Mouse (Mus musculus) liver, adult 2 months (tissue): ENCODE data around the gene Fuca1. TPM values are rescaled to one million over a fixed set of nuclear protein-coding genes. Genes with fewer than 3 reads are reported as not detected.

Experiments used
- DNase-seq: peaks from one replicate; pipeline ENCODE4 v3.0.0-alpha.2; 2011; ENCODE audit warnings: low read depth, low spot score; ENCODE audit errors: extremely low read depth
- H3K27ac ChIP-seq: fragments of 200-500 bp; replicated peaks from 2 replicates; pipeline ENCODE4 v1.5.1; 2012; ENCODE audit warnings: low read depth, mild to moderate bottlenecking, control low read depth, inconsistent platforms, low read length; ENCODE audit not compliant: insufficient read depth
- H3K27me3 ChIP-seq: fragments of 200-500 bp; 2 replicates; pipeline ENCODE4 v1.6.1; 2012; ENCODE audit warnings: mild to moderate bottlenecking, moderate library complexity, low read length, inconsistent platforms; ENCODE audit not compliant: control insufficient read depth, insufficient read depth
- H3K36me3 ChIP-seq: fragments of 200-500 bp; 2 replicates; pipeline ENCODE4 v1.6.1; 2012; ENCODE audit warnings: low read length, inconsistent platforms; ENCODE audit not compliant: control insufficient read depth, insufficient read depth
- H3K4me1 ChIP-seq: fragments of 200-500 bp; 2 replicates; pipeline ENCODE4 v1.6.1; 2011; ENCODE audit warnings: low read length; ENCODE audit not compliant: control insufficient read depth, insufficient read depth
- H3K4me3 ChIP-seq: fragments of 200-500 bp; 2 replicates; pipeline ENCODE4 v1.5.1; 2011; ENCODE audit warnings: low read depth, mild to moderate bottlenecking, control low read depth, low read length, moderate library complexity; ENCODE audit not compliant: insufficient read depth
- H3K79me2 ChIP-seq: fragments of 200-500 bp; 2 replicates; pipeline ENCODE4 v1.6.1; 2012; ENCODE audit warnings: inconsistent platforms, mild to moderate bottlenecking, low read length, moderate library complexity; ENCODE audit not compliant: control insufficient read depth, insufficient read depth
- H3K9ac ChIP-seq: fragments of 200-500 bp; 2 replicates; pipeline ENCODE4 v1.6.1; 2012; ENCODE audit warnings: low read depth, mild to moderate bottlenecking, control low read depth, inconsistent platforms, low read length
- CTCF ChIP-seq: fragments of 200-500 bp; IDR thresholded peaks from 2 replicates; pipeline ENCODE4 v1.5.1; 2011; ENCODE audit warnings: low read depth, low read length, control low read depth
- POLR2A ChIP-seq: fragments of 200-500 bp; IDR thresholded peaks from 2 replicates; pipeline ENCODE4 v1.6.1; 2011; ENCODE audit warnings: low read length, control low read depth; ENCODE audit not compliant: insufficient read depth; ENCODE audit errors: extremely low read depth
- WGBS: fragments of 180-500 bp; shearing (Covaris S2); methylation state at CpG from one replicate; pipeline ENCODE4 v1.1.7; 2018; 5-methylcytosine and 5-hydroxymethylcytosine counted together
- polyA plus RNA-seq: library from polyadenylated mRNA; depleted of rRNA; stranded (reverse); fragments of >200 nt; gene quantifications from 2 replicates; pipeline ENCODE4 v1.2.3, GENCODE M21; 2012
- total RNA-seq: library from RNA; depleted of rRNA; stranded (reverse); fragments of >200 nt; gene quantifications from 2 replicates; pipeline ENCODE4 v1.2.3, GENCODE M21; 2014

Gene Fuca1
- total and polyA plus RNA-seq, 2 experiments: 46.4 to 54.9 TPM

GRCm38 (mm10) chr4:135946278-135946658 lies 25.7 kb downstream of the Fuca1 start, which contains the start of gene Hmgcl:
Gene Hmgcl (plus strand): TSS chr4:135946448.
- peaks cover 8% of the 10 kb centered on the region; the same call in 1 of the 2 replicates for H3K79me2 ChIP-seq
- peak within 1 kb of the TSS; percentile 68 for H3K27ac ChIP-seq
- peaks cover 20% of the 10 kb centered on the region for H3K4me1 ChIP-seq
- peak within 1 kb of the TSS; percentile 85 for H3K9ac ChIP-seq
- peak within 1 kb of the TSS; percentile 61 for H3K4me3 ChIP-seq
- DNase-seq: peak; percentile 77
- TF ChIP-seq POLR2A (peak; percentile 94), CTCF (no peak)
- under 1% methylated on average over 23 of the region's 23 CpGs for WGBS
- H3K36me3 ChIP-seq: no peaks in the 10 kb centered on the region; the same call in 1 of the 2 replicates
- no peaks in the 10 kb centered on the region for H3K27me3 ChIP-seq

DNA sequence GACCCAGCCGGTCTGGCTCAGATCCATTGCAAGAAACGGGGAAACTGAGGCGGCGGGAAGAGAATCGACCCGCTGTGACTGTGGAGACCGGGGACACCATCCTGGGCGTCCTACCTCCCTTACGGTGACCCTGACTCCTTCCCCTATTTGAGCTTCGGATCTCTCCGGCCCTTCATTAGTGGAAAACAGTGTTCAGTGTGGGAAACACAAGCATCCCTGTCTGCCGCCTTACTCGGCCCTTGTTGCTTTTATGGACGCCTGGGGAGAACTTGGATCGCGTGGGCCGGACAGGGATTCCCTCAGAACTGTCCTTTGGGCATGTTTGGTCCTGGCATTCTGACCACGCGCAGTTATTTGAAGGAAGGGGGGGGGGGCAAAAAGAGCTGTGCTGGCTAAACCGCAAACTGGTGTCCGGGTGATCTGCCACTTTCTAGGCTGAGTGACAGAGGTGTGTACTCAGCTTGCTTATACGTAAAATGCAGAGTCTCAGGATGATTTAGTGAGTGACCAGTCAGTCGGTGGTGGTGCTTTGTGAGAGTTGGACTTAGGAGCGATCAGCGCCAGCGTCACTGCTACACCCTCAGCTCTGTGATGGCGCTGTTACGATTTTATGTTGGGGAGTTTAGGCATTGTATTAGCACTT lies 26.2 kb downstream of the Fuca1 start:
- TF ChIP-seq POLR2A (no peak), CTCF (no peak)
- Histone ChIP-seq H3K9ac (peak overlapping the region; percentile 85), H3K27ac (peak overlapping the region; percentile 68), H3K27me3 (no peaks in the 10 kb centered on the region), H3K79me2 (peaks cover 8% of the 10 kb centered on the region; the same call in 1 of the 2 replicates), H3K36me3 (peaks cover 3% of the 10 kb centered on the region; the same call in 1 of the 2 replicates), H3K4me1 (peaks cover 20% of the 10 kb centered on the region), H3K4me3 (peak overlapping the region; percentile 61)
- WGBS: under 1% methylated on average over 28 of the region's 28 CpGs
- DNase-seq: peak; percentile 66

DNA sequence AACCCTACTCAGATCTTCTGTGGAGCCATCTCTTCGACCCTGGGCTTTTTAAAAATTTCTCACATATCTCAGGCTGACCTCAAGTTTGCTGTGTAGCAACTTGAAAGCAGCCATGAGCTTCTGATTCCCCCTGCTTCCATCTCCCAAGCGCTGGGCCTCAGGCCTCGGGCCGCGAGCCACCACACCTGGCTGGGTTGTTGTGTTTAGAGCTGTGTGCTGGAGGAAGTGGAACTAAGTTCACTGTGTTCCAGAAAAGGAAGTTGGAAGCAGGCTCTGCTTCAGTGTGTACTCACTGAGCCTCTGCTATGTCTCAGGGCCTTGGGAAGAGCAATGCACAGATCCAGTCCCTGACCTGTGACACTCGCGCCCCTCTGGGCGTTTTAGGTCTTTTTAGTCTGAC lies 27.6 kb downstream of the Fuca1 start:
- H3K27ac ChIP-seq: peak overlapping the region; percentile 66
- H3K9ac ChIP-seq: peak overlapping the region; percentile 46; the same call in 1 of the 2 replicates
- TF ChIP-seq POLR2A (no peak), CTCF (no peak)
- H3K79me2 ChIP-seq: peaks cover 8% of the 10 kb centered on the region; the same call in 1 of the 2 replicates
- WGBS: 29% methylated on average over 8 of the region's 8 CpGs
- H3K4me3 ChIP-seq: no peak overlapping the region
- DNase-seq: peak; percentile 87
- H3K4me1 ChIP-seq: peaks cover 20% of the 10 kb centered on the region
- H3K27me3 ChIP-seq: no peaks in the 10 kb centered on the region
- H3K36me3 ChIP-seq: peaks cover 3% of the 10 kb centered on the region; the same call in 1 of the 2 replicates

DNA sequence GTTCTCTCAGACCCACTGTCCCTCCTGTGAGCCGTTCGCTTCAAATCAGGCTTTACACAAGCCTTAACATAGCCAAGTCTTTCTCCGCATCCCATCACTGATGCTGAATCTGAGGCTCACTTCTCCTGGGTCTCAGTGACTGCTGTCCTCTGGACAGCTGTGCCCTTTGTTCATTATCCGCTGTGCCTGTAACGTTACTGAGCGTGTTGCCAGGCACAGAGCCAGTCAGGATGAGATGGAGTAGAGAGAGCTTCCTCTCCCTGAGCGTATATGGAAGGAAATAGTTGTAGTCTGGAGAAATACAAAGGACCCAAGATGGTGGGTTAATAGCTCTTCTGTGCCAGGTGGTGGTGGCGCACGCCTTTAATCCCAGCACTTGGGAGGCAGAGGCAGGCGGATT lies 28.9 kb downstream of the Fuca1 start:
- DNase-seq: peak; percentile 54
- Histone ChIP-seq H3K4me3 (no peak overlapping the region), H3K36me3 (peaks cover 4% of the 10 kb centered on the region; the same call in 1 of the 2 replicates), H3K27ac (peak overlapping the region; percentile 75; the same call in 1 of the 2 replicates), H3K9ac (no peak overlapping the region), H3K4me1 (peaks cover 21% of the 10 kb centered on the region), H3K27me3 (no peaks in the 10 kb centered on the region), H3K79me2 (peaks cover 8% of the 10 kb centered on the region; the same call in 1 of the 2 replicates)
- 45% methylated on average over 10 of the region's 10 CpGs for WGBS
- no peak for TF ChIP-seq CTCF
- TF ChIP-seq POLR2A: no peak

- Histone ChIP-seq H3K27ac (no peak overlapping the region), H3K4me1 (peaks cover 26% of the 10 kb centered on the region), H3K27me3 (no peaks in the 10 kb centered on the region), H3K9ac (no peak overlapping the region), H3K4me3 (no peak overlapping the region), H3K79me2 (peaks cover 8% of the 10 kb centered on the region; the same call in 1 of the 2 replicates), H3K36me3 (peaks cover 4% of the 10 kb centered on the region; the same call in 1 of the 2 replicates)
- TF ChIP-seq POLR2A: no peak
- no peak for TF ChIP-seq CTCF
- WGBS: 22% methylated on average over 6 of the region's 6 CpGs
- DNase-seq: peak; percentile 63
Measured at GRCm38 (mm10) chr4:135949911-135950310, 29.4 kb downstream of the Fuca1 start.

DNA sequence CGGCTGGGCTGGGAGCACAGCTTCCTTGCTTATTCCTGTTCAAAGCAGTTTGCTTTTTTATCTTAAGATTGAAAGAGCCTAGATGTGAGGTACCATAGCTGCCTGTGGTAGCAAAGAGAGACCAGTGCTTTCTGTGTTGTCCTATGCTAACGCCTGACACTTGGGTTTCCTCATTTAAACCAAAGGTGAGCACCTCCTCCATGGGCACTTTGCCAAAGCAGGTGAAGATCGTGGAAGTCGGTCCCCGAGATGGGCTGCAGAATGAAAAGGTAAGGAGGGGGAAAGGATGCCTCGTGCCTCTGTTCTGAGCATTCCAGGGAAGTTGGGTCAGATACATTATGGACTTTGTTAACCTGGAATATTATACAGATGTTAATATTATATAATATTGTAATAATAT lies 29.8 kb downstream of the Fuca1 start:
- no peak overlapping the region for H3K27ac ChIP-seq
- no peak overlapping the region for H3K9ac ChIP-seq
- H3K4me3 ChIP-seq: no peak overlapping the region
- H3K79me2 ChIP-seq: peaks cover 8% of the 10 kb centered on the region; the same call in 1 of the 2 replicates
- H3K4me1 ChIP-seq: peaks cover 27% of the 10 kb centered on the region
- 44% methylated on average over 6 of the region's 6 CpGs for WGBS
- no peak for DNase-seq
- no peaks in the 10 kb centered on the region for H3K27me3 ChIP-seq
- no peak for TF ChIP-seq POLR2A
- no peak for TF ChIP-seq CTCF
- peaks cover 4% of the 10 kb centered on the region; the same call in 1 of the 2 replicates for H3K36me3 ChIP-seq
